Mouse (Mus musculus): ENCODE data around the gene Bcl2l15. TPM values are rescaled to one million over a fixed set of nuclear protein-coding genes. Genes with fewer than 3 reads are reported as not detected.
"Not testable (repeated sequence)": the region's sequence is repeated elsewhere in the genome, so short reads cannot be mapped to it uniquely, and the experiment has no call there.

Gene Bcl2l15
- polyA plus RNA-seq, 1 experiment from 2014 or later: 0.17 TPM

GRCm38 (mm10) chr3:103801631-103802531 is 30.5 kb upstream of the Bcl2l15 start:
- Histone ChIP-seq H3K27me3 (peaks cover under 1% of the 10 kb centered on the region; the same call in 1 of the 2 replicates), H3K4me3 (no peak overlapping the region), H3K4me1 (replicated peaks) (no peaks in the 10 kb centered on the region), H3K27ac (0 out of 2 replicates have a peak overlapping the region, but pooled peaks have one; percentile 20), H3K4me2 (no peak overlapping the region), H3K36me3 (peaks cover 45% of the 10 kb centered on the region), H3K9ac (no peak overlapping the region), H3K9me3 (no peaks in the 10 kb centered on the region)
- 83% methylated on average over 10 of the region's 10 CpGs for WGBS
- ATAC-seq (ENCODE audit: low FRiP score): no peak

DNA sequence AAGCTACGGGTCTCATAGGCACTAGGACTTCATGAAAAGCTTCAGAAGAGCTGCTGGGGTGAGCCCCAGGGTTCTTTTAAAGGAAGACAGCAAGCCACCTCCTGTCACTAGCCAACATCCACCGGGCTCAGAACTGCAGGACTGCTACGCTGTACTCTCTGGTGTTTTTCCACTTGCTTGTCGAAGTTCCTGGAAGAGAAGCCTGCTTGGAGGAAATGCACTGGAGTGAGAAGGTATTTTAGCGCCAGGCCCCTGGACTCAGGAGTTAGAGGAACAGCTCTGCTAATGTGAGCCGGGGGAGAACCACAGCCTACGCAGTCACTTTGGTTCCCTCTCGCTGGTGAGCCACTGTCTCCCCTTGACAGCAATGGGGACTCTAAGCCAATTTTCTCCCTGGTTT is 29.5 kb upstream of the Bcl2l15 start:
- Histone ChIP-seq H3K36me3 (peaks cover 45% of the 10 kb centered on the region), H3K4me3 (no peak overlapping the region), H3K4me2 (no peak overlapping the region), H3K9ac (no peak overlapping the region), H3K27ac (no peak overlapping the region), H3K9me3 (no peaks in the 10 kb centered on the region), H3K4me1 (replicated peaks) (peaks cover 3% of the 10 kb centered on the region), H3K27me3 (no peaks in the 10 kb centered on the region)
- no peak for ATAC-seq (ENCODE audit: low FRiP score)
- WGBS: 88% methylated on average over 8 of the region's 8 CpGs

DNA sequence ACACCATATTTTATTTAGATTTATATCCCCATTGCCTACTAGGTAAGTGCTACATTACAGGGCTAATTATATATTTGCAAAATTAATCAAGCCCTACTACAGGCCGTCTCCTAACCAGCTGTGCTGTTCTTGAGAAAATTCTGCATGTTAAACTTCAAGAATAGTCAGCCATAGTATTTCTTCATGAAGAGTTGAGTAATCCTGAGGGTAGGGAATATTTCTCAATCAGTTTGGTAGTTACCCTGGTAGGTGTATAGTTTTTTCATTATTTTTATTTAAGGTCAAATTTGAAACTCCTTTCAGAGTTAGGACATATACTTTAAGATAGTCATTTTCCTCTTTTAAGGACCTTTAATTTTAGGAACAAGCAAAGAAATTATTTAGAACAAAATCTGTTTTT is 26.7 kb upstream of the Bcl2l15 start:
- WGBS: 95% methylated on average over 1 of the region's 1 CpGs
- no peaks in the 10 kb centered on the region for H3K9me3 ChIP-seq
- no peak overlapping the region for H3K4me3 ChIP-seq
- no peaks in the 10 kb centered on the region for H3K27me3 ChIP-seq
- no peak for ATAC-seq (ENCODE audit: low FRiP score)
- H3K27ac ChIP-seq: no peak overlapping the region
- H3K9ac ChIP-seq: no peak overlapping the region
- peaks cover 44% of the 10 kb centered on the region for H3K36me3 ChIP-seq
- no peak overlapping the region for H3K4me2 ChIP-seq
- peaks cover 18% of the 10 kb centered on the region for H3K4me1 ChIP-seq (replicated peaks)

- Histone ChIP-seq H3K9me3 (no peaks in the 10 kb centered on the region), H3K9ac (peak within 1 kb of the TSS; percentile 89), H3K4me3 (peak within 1 kb of the TSS; percentile 82), H3K4me2 (peak within 1 kb of the TSS; percentile 82), H3K27me3 (no peaks in the 10 kb centered on the region), H3K36me3 (peaks cover 26% of the 10 kb centered on the region), H3K27ac (peak within 1 kb of the TSS; percentile 94), H3K4me1 (replicated peaks) (peaks cover 18% of the 10 kb centered on the region)
- peak; percentile 99 for ATAC-seq (ENCODE audit: low FRiP score)
- WGBS: under 1% methylated on average over 61 of the region's 70 CpGs
These were observed 23.3 kb upstream of the Bcl2l15 start, which contains the start of the genes Dclre1b, Ap4b1 and Gm43064 for GRCm38 (mm10) chr3:103808891-103809798. Gene Dclre1b (minus strand): TSS chr3:103809444. Gene Ap4b1 (plus strand): TSS chr3:103809520. Gene Gm43064 (plus strand): TSS chr3:103809573.

- H3K27ac ChIP-seq: peak overlapping the region; percentile 94
- peak; percentile 78 for ATAC-seq (ENCODE audit: low FRiP score)
- H3K9me3 ChIP-seq: no peaks in the 10 kb centered on the region
- H3K4me2 ChIP-seq: peak overlapping the region; percentile 68
- 4% methylated on average over 14 of the region's 14 CpGs for WGBS
- H3K27me3 ChIP-seq: no peaks in the 10 kb centered on the region
- peaks cover 22% of the 10 kb centered on the region for H3K36me3 ChIP-seq
- H3K9ac ChIP-seq: peak overlapping the region; percentile 89
- peaks cover 18% of the 10 kb centered on the region for H3K4me1 ChIP-seq (replicated peaks)
- H3K4me3 ChIP-seq: peak overlapping the region; percentile 82
These were observed 22.6 kb upstream of the Bcl2l15 start for GRCm38 (mm10) chr3:103809799-103810150.

DNA sequence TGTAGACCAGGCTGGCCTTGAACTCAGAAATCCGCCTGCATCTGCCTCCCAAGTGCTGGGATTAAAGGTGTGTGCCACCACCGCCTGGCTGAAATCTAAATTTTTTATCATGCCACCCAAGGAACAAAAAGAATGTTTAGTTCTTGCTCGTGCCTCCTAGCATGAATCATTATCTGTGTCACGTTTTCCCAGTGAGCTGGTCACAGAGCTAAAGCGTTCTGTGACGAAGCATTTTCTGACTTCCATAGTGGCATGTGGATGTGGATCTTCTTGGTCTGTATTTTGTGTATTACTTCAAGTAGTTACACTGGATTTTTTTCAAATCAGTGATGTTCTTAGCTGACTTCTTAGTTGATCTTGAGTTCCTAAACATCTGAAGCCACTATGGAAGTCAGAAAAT is 21.4 kb upstream of the Bcl2l15 start:
- peaks cover 25% of the 10 kb centered on the region for H3K36me3 ChIP-seq
- H3K27ac ChIP-seq: no peak overlapping the region
- no peak overlapping the region for H3K9ac ChIP-seq
- no peaks in the 10 kb centered on the region for H3K27me3 ChIP-seq
- WGBS: 90% methylated on average over 6 of the region's 6 CpGs
- no peak overlapping the region for H3K4me3 ChIP-seq
- H3K4me2 ChIP-seq: no peak overlapping the region
- no peak for ATAC-seq (ENCODE audit: low FRiP score)
- H3K9me3 ChIP-seq: no peaks in the 10 kb centered on the region
- peaks cover 18% of the 10 kb centered on the region for H3K4me1 ChIP-seq (replicated peaks)

DNA sequence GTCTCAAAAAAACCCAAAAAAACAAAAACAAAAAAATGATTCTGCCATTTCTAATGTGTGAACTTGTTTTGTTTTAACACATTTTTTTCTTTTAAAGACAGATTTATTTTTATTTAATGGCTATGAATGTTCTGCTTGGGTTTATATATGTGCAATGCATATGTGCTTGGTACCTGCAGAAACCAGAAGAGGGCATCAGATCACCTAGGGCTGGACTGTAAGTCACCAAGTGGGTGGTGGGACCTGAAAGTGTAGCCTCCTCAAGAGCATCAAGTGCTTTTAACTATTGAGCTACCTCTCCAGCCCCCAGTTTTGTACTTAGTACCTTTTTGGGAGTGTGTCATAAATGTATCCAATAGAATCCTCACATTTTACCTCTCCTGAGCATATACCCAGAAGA is 4.9 kb upstream of the Bcl2l15 start:
- Histone ChIP-seq H3K4me3 (no peak overlapping the region), H3K27me3 (no peaks in the 10 kb centered on the region), H3K36me3 (peaks cover 11% of the 10 kb centered on the region), H3K9ac (no peak overlapping the region), H3K4me2 (no peak overlapping the region), H3K27ac (no peak overlapping the region), H3K4me1 (replicated peaks) (peaks cover 3% of the 10 kb centered on the region; the same call in 1 of the 2 replicates), H3K9me3 (no peaks in the 10 kb centered on the region)
- no peak for ATAC-seq (ENCODE audit: low FRiP score)

DNA sequence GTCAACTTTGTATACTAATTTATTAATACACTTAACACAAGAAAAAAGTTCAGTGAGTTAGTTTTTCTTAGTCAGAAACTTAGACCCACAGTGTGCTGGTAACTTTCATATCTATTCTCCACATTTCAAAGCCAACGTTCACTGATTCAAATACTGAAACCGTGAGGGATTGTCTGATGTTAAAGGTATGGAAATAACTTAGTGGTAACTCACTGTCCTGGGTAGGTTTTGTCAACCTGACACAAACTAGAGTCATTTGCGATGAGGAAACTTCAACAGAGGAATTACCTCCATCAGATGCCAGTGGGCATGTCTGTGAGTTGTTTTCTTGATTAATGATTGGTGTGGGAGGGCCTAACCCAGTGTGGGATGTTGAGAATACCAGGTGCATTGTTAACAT is 3.4 kb upstream of the Bcl2l15 start:
- no peaks in the 10 kb centered on the region for H3K4me1 ChIP-seq (replicated peaks)
- H3K27me3 ChIP-seq: no peaks in the 10 kb centered on the region
- H3K4me3 ChIP-seq: no peak overlapping the region
- H3K9me3 ChIP-seq: no peaks in the 10 kb centered on the region
- no peak for ATAC-seq (ENCODE audit: low FRiP score)
- H3K27ac ChIP-seq: no peak overlapping the region
- 88% methylated on average over 3 of the region's 3 CpGs for WGBS
- H3K36me3 ChIP-seq: 0 out of 2 replicates have a peak, but pooled peaks cover 4% of the 10 kb centered on the region
- H3K4me2 ChIP-seq: no peak overlapping the region
- H3K9ac ChIP-seq: no peak overlapping the region

- 54% methylated on average over 1 of the region's 1 CpGs for whole genome bisulfite sequencing
- ATAC-seq (ENCODE audit: low FRiP score); H3K9ac ChIP-seq; H3K9me3 ChIP-seq; H3K4me2 ChIP-seq; H3K4me3 ChIP-seq; H3K27me3 ChIP-seq; H3K36me3 ChIP-seq; H3K4me1 ChIP-seq (replicated peaks); H3K27ac ChIP-seq: not testable (repeated sequence)
These were observed 1.7 kb upstream of the Bcl2l15 start for GRCm38 (mm10) chr3:103830681-103831080.

DNA sequence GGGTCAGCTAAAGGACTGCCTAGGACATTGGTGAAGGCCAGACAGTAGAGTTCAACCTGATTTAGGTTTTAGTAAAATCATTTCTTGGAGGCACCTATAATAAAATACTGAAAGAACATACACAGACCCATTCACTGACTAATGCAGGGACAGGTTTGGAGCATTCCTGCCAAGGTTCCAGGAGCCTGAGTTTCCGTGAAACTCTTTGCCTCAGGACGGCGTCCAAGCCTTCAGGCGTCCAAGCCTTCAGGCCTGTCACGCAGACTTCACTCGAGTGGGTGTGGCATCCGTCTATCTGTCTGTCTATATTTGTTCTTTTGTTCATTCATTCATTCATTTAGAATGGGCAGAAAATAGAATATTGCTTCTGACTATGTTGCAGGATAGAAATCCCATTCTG is 1.3 kb upstream of the Bcl2l15 start:
- Histone ChIP-seq H3K27me3 (no peaks in the 10 kb centered on the region), H3K4me2 (no peak overlapping the region), H3K9me3 (no peaks in the 10 kb centered on the region), H3K4me3 (no peak overlapping the region), H3K27ac (no peak overlapping the region), H3K4me1 (replicated peaks) (no peaks in the 10 kb centered on the region), H3K9ac (no peak overlapping the region), H3K36me3 (0 out of 2 replicates have a peak, but pooled peaks cover 4% of the 10 kb centered on the region)
- no peak for ATAC-seq (ENCODE audit: low FRiP score)
- 85% methylated on average over 7 of the region's 7 CpGs for WGBS

DNA sequence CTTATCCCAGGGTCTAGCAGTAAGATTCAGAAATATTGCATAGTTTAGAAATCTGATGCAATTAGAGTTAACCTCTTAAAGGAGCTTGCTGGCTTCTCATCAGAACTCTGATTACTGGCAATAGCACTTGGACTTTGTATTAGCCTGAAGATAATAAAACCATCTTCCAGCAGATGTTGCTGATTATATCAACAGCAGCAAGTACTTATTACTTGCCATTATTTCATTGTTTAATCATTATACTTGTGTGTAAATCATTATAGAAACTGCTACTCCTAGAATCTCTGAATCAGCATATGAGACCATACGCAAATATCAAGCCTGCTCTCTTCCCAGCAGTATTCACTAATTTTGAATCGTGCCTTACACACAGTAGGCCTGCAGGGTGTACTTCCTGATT is 1.6 kb downstream of the Bcl2l15 start:
- 90% methylated on average over 2 of the region's 2 CpGs for WGBS
- Histone ChIP-seq H3K9ac (no peak overlapping the region), H3K4me1 (replicated peaks) (no peaks in the 10 kb centered on the region), H3K4me3 (no peak overlapping the region), H3K27me3 (no peaks in the 10 kb centered on the region), H3K36me3 (no peaks in the 10 kb centered on the region), H3K4me2 (no peak overlapping the region), H3K9me3 (no peaks in the 10 kb centered on the region), H3K27ac (no peak overlapping the region)
- ATAC-seq (ENCODE audit: low FRiP score): no peak

DNA sequence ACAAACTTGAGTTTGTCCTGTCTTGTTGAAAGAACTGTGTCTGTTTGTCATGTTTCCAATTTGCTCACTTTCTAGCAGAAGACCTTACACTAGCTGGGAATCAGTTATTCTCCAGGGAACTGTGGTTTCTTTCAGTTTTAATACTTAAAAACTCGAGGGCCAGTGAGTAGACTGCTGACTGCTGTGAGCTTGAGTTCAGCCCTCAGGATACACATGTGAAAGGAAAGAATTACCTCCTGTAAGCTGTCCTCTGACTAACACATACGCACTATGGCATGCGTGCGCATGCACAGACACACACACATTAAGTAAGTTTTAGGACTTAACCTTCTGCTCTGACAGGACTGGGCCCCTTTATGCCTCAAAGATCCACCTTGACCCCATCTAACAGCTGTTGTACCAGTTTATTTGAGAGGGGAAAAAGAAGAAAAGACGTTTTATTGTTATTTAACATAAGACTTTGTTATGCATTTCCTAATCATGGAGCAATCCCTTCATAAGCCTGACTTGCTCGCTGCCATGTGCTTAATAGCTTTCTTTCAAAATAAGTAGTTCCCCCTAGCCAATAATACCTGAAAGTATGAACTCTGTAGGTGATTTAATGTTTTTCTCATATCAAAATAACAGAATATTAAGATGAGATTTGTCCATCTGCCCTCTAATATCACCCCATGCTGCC is 3.0 kb downstream of the Bcl2l15 start:
- H3K27ac ChIP-seq: no peak overlapping the region
- H3K4me1 ChIP-seq (replicated peaks): no peaks in the 10 kb centered on the region
- H3K9ac ChIP-seq: no peak overlapping the region
- ATAC-seq (ENCODE audit: low FRiP score): no peak
- H3K27me3 ChIP-seq: no peaks in the 10 kb centered on the region
- H3K4me2 ChIP-seq: no peak overlapping the region
- WGBS: 82% methylated on average over 6 of the region's 6 CpGs
- H3K36me3 ChIP-seq: no peaks in the 10 kb centered on the region
- no peaks in the 10 kb centered on the region for H3K9me3 ChIP-seq
- H3K4me3 ChIP-seq: no peak overlapping the region

Data from hindbrain, embryonic 13.5 days (tissue).